Mouse (Mus musculus) intestine, postnatal 0 days (tissue): ENCODE data around the gene Gmeb2. TPM values are rescaled to one million over a fixed set of nuclear protein-coding genes. Genes with fewer than 3 reads are reported as not detected.

Source experiments
- ATAC-seq: fragments of 200-750 bp; cut with Nextera tagmentation; 2 replicates; pipeline ENCODE4 v1.8.0; 2017; ENCODE audit warnings: mild to moderate bottlenecking, moderate TSS enrichment, moderate library complexity
- H3K27ac ChIP-seq: fragments of 300-500 bp; sonication (generic); 2 replicates; pipeline ENCODE4 v1.5.1; 2014; ENCODE audit warnings: mild to moderate bottlenecking, low read depth, low read length, moderate library complexity
- H3K27me3 ChIP-seq: fragments of 300-500 bp; sonication (generic); replicated peaks from 2 replicates; pipeline ENCODE4 v1.6.1; 2014; ENCODE audit warnings: low read length, mixed read lengths; ENCODE audit not compliant: control insufficient read depth, insufficient read depth
- H3K36me3 ChIP-seq: fragments of 300-500 bp; sonication (generic); 2 replicates; pipeline ENCODE4 v1.6.1; 2014; ENCODE audit warnings: mild to moderate bottlenecking, moderate library complexity; ENCODE audit not compliant: control insufficient read depth, insufficient read depth
- H3K4me1 ChIP-seq: fragments of 300-500 bp; sonication (generic); replicated peaks from 2 replicates; pipeline ENCODE4 v1.6.1; 2014; ENCODE audit warnings: antibody characterized with exemption, low read length, mixed read lengths; ENCODE audit not compliant: control insufficient read depth, insufficient read depth
- H3K4me2 ChIP-seq: fragments of 300-500 bp; sonication (generic); replicated peaks from 2 replicates; pipeline ENCODE4 v1.6.1; 2014; ENCODE audit warnings: low read depth, mild to moderate bottlenecking, moderate library complexity
- H3K4me3 ChIP-seq: fragments of 300-500 bp; sonication (generic); 2 replicates; pipeline ENCODE4 v1.5.1; 2014; ENCODE audit warnings: low read depth, low read length
- H3K9ac ChIP-seq: fragments of 300-500 bp; sonication (generic); 2 replicates; pipeline ENCODE4 v1.6.1; 2014; ENCODE audit warnings: mild to moderate bottlenecking, low read depth, low read length
- H3K9me3 ChIP-seq: fragments of 300-500 bp; sonication (generic); 2 replicates; pipeline ENCODE4 v1.6.1; 2016; ENCODE audit warnings: mixed run types; ENCODE audit not compliant: control insufficient read depth
- CTCF ChIP-seq: sonication (generic); IDR thresholded peaks from 2 replicates; pipeline ENCODE4 v1.5.1; 2016; ENCODE audit warnings: low read depth, mild to moderate bottlenecking, control low read depth, antibody characterized with exemption, moderate library complexity
- WGBS: fragments of 180-500 bp; shearing (Covaris S2); extraction: QIAGEN DNeasy Blood & Tissue Kit; methylation state at CpG from one replicate; pipeline ENCODE4 v1.1.7; 2014; 5-methylcytosine and 5-hydroxymethylcytosine counted together
- polyA plus RNA-seq: library from polyadenylated mRNA; unstranded; fragments of >200 nt; fragmentation: Nextera tagmentation; extraction: Ambion mirVana; gene quantifications from 2 replicates; pipeline ENCODE4 v1.2.1, GENCODE M21; 2015

Gmeb2 gene
- polyA plus RNA-seq, 1 experiment from 2014 or later: 5.4 TPM

- WGBS: 89% methylated on average over 10 of the region's 10 CpGs
- H3K9ac ChIP-seq: no peak overlapping the region
- H3K27me3 ChIP-seq: no peaks in the 10 kb centered on the region
- 0 out of 2 replicates have a peak overlapping the region, but pooled peaks have one; percentile 9 for H3K4me2 ChIP-seq
- ATAC-seq: no peak
- no peak overlapping the region for H3K4me3 ChIP-seq
- no peak for TF ChIP-seq CTCF
- no peak overlapping the region for H3K27ac ChIP-seq
- H3K4me1 ChIP-seq: peaks cover 5% of the 10 kb centered on the region; the same call in 1 of the 2 replicates
- H3K36me3 ChIP-seq: peaks cover 61% of the 10 kb centered on the region
- no peaks in the 10 kb centered on the region for H3K9me3 ChIP-seq
Measured at GRCm38 (mm10) chr2:181238091-181238610, 49.7 kb downstream of the Gmeb2 start.

GRCm38 (mm10) chr2:181237251-181238014, 50.4 kb downstream of the Gmeb2 start:
- ATAC-seq: no peak
- Histone ChIP-seq H3K4me2 (no peak overlapping the region), H3K27ac (no peak overlapping the region), H3K9me3 (no peaks in the 10 kb centered on the region), H3K4me1 (peaks cover 5% of the 10 kb centered on the region; the same call in 1 of the 2 replicates), H3K9ac (no peak overlapping the region), H3K27me3 (no peaks in the 10 kb centered on the region), H3K4me3 (no peak overlapping the region), H3K36me3 (peaks cover 67% of the 10 kb centered on the region)
- 89% methylated on average over 17 of the region's 17 CpGs for WGBS
- no peak for TF ChIP-seq CTCF

- WGBS: 86% methylated on average over 23 of the region's 23 CpGs
- Histone ChIP-seq H3K4me3 (no peak overlapping the region), H3K9me3 (no peaks in the 10 kb centered on the region), H3K27me3 (no peaks in the 10 kb centered on the region), H3K9ac (no peak overlapping the region), H3K4me2 (no peak overlapping the region), H3K4me1 (peaks cover under 1% of the 10 kb centered on the region; the same call in 1 of the 2 replicates), H3K36me3 (peaks cover 82% of the 10 kb centered on the region), H3K27ac (no peak overlapping the region)
- TF ChIP-seq CTCF: peak; percentile 58
- no peak for ATAC-seq
Measured at GRCm38 (mm10) chr2:181235681-181236566, 51.9 kb downstream of the Gmeb2 start.

GRCm38 (mm10) chr2:181234680-181235079, 53.2 kb downstream of the Gmeb2 start:
- no peaks in the 10 kb centered on the region for H3K4me1 ChIP-seq
- no peak overlapping the region for H3K4me3 ChIP-seq
- WGBS: 90% methylated on average over 11 of the region's 11 CpGs
- no peak overlapping the region for H3K9ac ChIP-seq
- TF ChIP-seq CTCF: no peak
- no peaks in the 10 kb centered on the region for H3K27me3 ChIP-seq
- H3K4me2 ChIP-seq: no peak overlapping the region
- no peak overlapping the region for H3K27ac ChIP-seq
- peaks cover 93% of the 10 kb centered on the region for H3K36me3 ChIP-seq
- ATAC-seq: no peak
- no peaks in the 10 kb centered on the region for H3K9me3 ChIP-seq

- Histone ChIP-seq H3K4me3 (no peak overlapping the region), H3K27me3 (no peaks in the 10 kb centered on the region), H3K27ac (no peak overlapping the region), H3K9me3 (no peaks in the 10 kb centered on the region), H3K36me3 (peaks cover 99% of the 10 kb centered on the region), H3K4me1 (no peaks in the 10 kb centered on the region), H3K4me2 (no peak overlapping the region), H3K9ac (no peak overlapping the region)
- 95% methylated on average over 15 of the region's 15 CpGs for WGBS
- no peak for TF ChIP-seq CTCF
- no peak for ATAC-seq
Measured at GRCm38 (mm10) chr2:181233443-181233842, 54.4 kb downstream of the Gmeb2 start.

GRCm38 (mm10) chr2:181231171-181231570, 56.7 kb downstream of the Gmeb2 start:
- Histone ChIP-seq H3K27ac (no peak overlapping the region), H3K36me3 (peaks cover 97% of the 10 kb centered on the region), H3K9ac (no peak overlapping the region), H3K4me1 (no peaks in the 10 kb centered on the region), H3K27me3 (no peaks in the 10 kb centered on the region), H3K4me2 (no peak overlapping the region), H3K4me3 (no peak overlapping the region), H3K9me3 (no peaks in the 10 kb centered on the region)
- no peak for TF ChIP-seq CTCF
- ATAC-seq: no peak
- WGBS: 85% methylated on average over 20 of the region's 20 CpGs
